Mouse (Mus musculus) heart, embryonic 14.5 days (tissue): ENCODE data around the gene Mettl1. TPM values are rescaled to one million over a fixed set of nuclear protein-coding genes. Genes with fewer than 3 reads are reported as not detected.

Source experiments
- ATAC-seq: fragments of 200-750 bp; cut with Nextera tagmentation; 2 replicates; pipeline ENCODE4 v1.8.0; 2017; ENCODE audit warnings: low read depth, moderate TSS enrichment; ENCODE audit not compliant: insufficient number of reproducible peaks, insufficient read depth, low FRiP score
- H3K27ac ChIP-seq, 2 experiments: fragments of 200-500 bp in 1 of 2; fragments of 300-500 bp in 1 of 2; sonication (generic) in 1 of 2; replicated peaks in 1 of 2; 2 replicates each; pipeline ENCODE4 v1.5.1; 2012 to 2014; ENCODE audit warnings: low read depth in 2 of 2, low read length in 2 of 2, control low read depth in 1 of 2, mild to moderate bottlenecking in 1 of 2, mixed read lengths in 1 of 2; ENCODE audit not compliant: control insufficient read depth in 1 of 2, insufficient read depth in 1 of 2
- H3K27me3 ChIP-seq: fragments of 300-500 bp; sonication (generic); 2 replicates; pipeline ENCODE4 v1.6.1; 2014; ENCODE audit warnings: mild to moderate bottlenecking, low read length, control low read depth; ENCODE audit not compliant: control insufficient read depth, insufficient read depth
- H3K36me3 ChIP-seq: fragments of 300-500 bp; sonication (generic); 2 replicates; pipeline ENCODE4 v1.6.1; 2014; ENCODE audit warnings: mild to moderate bottlenecking, control low read depth, low read length, mixed read lengths; ENCODE audit not compliant: control insufficient read depth, insufficient read depth
- H3K4me1 ChIP-seq, 2 experiments: fragments of 200-500 bp in 1 of 2; fragments of 300-500 bp in 1 of 2; sonication (generic) in 1 of 2; 2 replicates each; pipeline ENCODE4 v1.6.1; 2012 to 2014; ENCODE audit warnings: low read length in 2 of 2, control low read depth in 1 of 2, mixed read lengths in 1 of 2; ENCODE audit not compliant: control insufficient read depth in 2 of 2, insufficient read depth in 2 of 2
- H3K4me2 ChIP-seq: fragments of 300-500 bp; sonication (generic); 2 replicates; pipeline ENCODE4 v1.6.1; 2014; ENCODE audit warnings: mild to moderate bottlenecking, low read length
- H3K4me3 ChIP-seq, 2 experiments: fragments of 200-500 bp in 1 of 2; fragments of 300-500 bp in 1 of 2; sonication (generic) in 1 of 2; 2 replicates each; pipeline ENCODE4 v1.5.1; 2012 to 2014; ENCODE audit warnings: low read length in 2 of 2, mild to moderate bottlenecking in 2 of 2, control low read depth in 1 of 2, low read depth in 1 of 2, moderate library complexity in 1 of 2; ENCODE audit not compliant: control insufficient read depth in 1 of 2, insufficient read depth in 1 of 2
- H3K9ac ChIP-seq: fragments of 300-500 bp; sonication (generic); 2 replicates; pipeline ENCODE4 v1.6.1; 2014; ENCODE audit warnings: mild to moderate bottlenecking, low read length
- H3K9me3 ChIP-seq: fragments of 300-500 bp; sonication (generic); 2 replicates; pipeline ENCODE4 v1.6.1; 2016; ENCODE audit warnings: low read length, control low read depth; ENCODE audit not compliant: control insufficient read depth
- WGBS: fragments of 180-500 bp; shearing (Covaris S2); extraction: QIAGEN DNeasy Blood & Tissue Kit; methylation state at CpG from one replicate; pipeline ENCODE4 v1.1.7; 2014; 5-methylcytosine and 5-hydroxymethylcytosine counted together
- polyA plus RNA-seq: library from polyadenylated mRNA; unstranded; fragments of >200 nt; fragmentation: Nextera tagmentation; extraction: Ambion mirVana; gene quantifications from 2 replicates; pipeline ENCODE4 v1.2.1, GENCODE M21; 2014

Mettl1 gene
- polyA plus RNA-seq, 1 experiment from 2014 or later: 36.3 TPM

DNA sequence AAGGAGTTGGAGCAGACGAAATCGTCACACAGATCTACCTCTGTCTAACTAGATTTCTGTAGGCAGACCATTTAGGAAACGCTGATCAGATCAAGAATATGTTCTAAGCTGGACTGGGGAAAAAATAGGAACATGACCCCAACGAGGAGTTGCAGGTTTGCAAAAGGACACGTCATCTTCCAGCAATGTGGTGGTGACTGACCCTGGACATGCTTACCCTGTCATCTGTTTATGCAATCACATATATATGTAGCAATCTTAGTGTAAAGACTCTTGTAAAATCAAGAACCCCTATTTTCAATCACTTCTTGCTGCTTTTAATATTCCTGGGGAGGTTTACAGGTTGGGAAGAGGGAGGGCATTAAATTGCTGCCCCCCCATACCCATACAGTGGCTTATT lies 21.3 kb downstream of the Mettl1 start:
- H3K9me3 ChIP-seq: no peaks in the 10 kb centered on the region
- peak overlapping the region; percentile 67 for H3K4me2 ChIP-seq
- peaks cover 11 to 34% of the 10 kb centered on the region in 2 experiments for H3K4me1 ChIP-seq
- ATAC-seq: no peak
- peak overlapping the region in 1 of 2 experiments; percentile 87; a peak in 1 of 4 replicates for H3K4me3 ChIP-seq
- 69% methylated on average over 5 of the region's 5 CpGs for WGBS
- H3K9ac ChIP-seq: no peak overlapping the region; the same call in 1 of the 2 replicates
- peaks cover 31% of the 10 kb centered on the region for H3K36me3 ChIP-seq
- peaks cover 34% of the 10 kb centered on the region for H3K27me3 ChIP-seq
- H3K27ac ChIP-seq: no peak overlapping the region

DNA sequence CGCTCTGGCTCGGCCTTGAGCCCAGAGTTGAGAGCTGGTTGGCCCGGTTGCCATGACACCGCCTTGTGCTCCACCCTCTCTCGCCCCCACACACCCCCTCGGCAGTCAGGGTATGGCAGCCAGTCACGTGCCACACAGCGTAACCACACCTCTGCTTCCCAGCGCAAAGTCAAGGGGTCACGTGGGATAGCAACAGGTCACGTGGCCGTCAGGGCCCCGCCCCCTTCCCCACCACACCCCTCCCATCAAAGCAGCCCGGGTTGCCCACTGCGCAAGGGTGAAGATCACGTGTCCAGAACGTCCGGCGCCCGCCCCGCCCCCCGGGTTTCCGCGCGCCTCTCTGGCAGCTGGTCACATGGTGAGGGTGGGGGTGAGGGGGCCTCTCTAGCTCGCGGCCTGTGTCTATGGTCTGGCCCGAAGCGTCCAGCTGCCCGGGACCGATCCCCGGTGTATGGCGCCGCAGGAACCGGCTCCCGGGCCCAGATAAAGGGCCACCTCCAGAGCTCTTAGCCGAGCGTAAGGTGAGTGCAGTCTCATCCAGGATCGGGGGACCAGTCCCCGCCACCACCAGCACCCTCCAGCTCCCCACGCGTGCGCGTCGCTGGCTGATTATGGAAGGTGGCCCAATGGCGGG lies 22.1 kb downstream of the Mettl1 start, which contains the start of gene Cdk4:
TSS of gene Cdk4 (plus strand) at position 296 of the 634 bp plus-strand sequence.
- H3K4me3 ChIP-seq: peak within 1 kb of the TSS; percentile 56 to 87
- peak; percentile 92 for ATAC-seq
- peak within 1 kb of the TSS; percentile 86 for H3K4me2 ChIP-seq
- peaks cover 10 to 34% of the 10 kb centered on the region in 2 experiments for H3K4me1 ChIP-seq
- H3K9ac ChIP-seq: peak within 1 kb of the TSS; percentile 97
- no peaks in the 10 kb centered on the region for H3K9me3 ChIP-seq
- peaks cover 27% of the 10 kb centered on the region for H3K27me3 ChIP-seq
- peak within 1 kb of the TSS; percentile 73 to 90 for H3K27ac ChIP-seq
- peaks cover 39% of the 10 kb centered on the region for H3K36me3 ChIP-seq
- under 1% methylated on average over 46 of the region's 46 CpGs for WGBS

DNA sequence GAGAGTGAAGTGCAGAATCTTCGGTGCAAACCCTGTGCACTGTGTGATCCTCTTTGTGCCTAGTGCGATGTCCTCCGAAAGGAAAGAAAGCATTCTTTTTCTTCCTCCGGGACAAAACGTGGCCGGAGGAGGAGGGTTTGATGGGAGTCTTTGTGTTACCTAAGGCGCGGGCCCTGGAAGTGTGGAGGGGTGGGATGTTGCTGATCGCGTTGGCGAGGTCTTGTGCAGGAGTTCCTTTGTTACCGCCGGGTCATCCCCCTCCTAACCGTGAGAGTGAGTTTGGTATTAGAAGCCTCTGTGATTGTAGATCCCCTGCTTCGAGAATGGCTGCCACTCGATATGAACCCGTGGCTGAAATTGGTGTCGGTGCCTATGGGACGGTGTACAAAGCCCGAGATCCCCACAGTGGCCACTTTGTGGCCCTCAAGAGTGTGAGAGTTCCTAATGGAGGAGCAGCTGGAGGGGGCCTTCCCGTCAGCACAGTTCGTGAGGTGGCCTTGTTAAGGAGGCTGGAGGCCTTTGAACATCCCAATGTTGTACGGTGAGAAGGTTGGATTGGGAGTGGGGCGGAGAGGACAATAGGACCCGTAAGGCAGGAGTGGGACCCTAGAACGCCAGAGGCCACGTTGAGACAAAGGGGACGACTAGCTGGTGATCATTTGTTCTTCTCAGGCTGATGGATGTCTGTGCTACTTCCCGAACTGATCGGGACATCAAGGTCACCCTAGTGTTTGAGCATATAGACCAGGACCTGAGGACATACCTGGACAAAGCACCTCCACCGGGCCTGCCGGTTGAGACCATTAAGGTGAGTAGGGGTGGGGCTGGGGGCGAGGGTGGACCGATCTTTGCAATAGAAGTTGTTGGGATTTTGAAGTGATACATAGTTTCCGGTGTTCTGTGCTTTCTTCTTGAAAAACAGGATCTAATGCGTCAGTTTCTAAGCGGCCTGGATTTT lies 23.0 kb downstream of the Mettl1 start:
- Histone ChIP-seq H3K27ac (peak overlapping the region; percentile 73 to 90), H3K4me3 (peak overlapping the region; percentile 56 to 87), H3K9me3 (no peaks in the 10 kb centered on the region), H3K4me1 (peaks cover 10 to 32% of the 10 kb centered on the region in 2 experiments), H3K27me3 (peaks cover 19% of the 10 kb centered on the region), H3K9ac (peak overlapping the region; percentile 97), H3K4me2 (peak overlapping the region; percentile 86), H3K36me3 (peaks cover 44% of the 10 kb centered on the region)
- 12% methylated on average over 37 of the region's 37 CpGs for WGBS
- peak; percentile 1; the same call in 1 of the 2 replicates for ATAC-seq

DNA sequence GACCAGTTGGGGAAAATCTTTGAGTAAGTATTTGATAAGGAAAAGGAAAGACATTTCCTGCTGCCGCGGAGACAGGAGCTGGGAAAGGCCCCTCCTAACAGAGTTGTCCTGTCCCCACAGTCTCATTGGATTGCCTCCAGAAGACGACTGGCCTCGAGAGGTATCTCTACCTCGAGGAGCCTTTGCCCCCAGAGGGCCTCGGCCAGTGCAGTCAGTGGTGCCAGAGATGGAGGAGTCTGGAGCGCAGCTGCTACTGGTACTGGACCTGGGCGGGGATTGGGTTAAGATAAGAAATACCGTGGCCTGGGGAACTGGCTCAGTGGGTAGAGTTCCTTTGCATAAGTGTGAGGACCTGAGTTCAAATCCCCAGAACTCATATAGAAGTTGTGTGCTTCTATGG lies 24.8 kb downstream of the Mettl1 start:
- Histone ChIP-seq H3K9me3 (no peaks in the 10 kb centered on the region), H3K4me2 (no peak overlapping the region), H3K4me1 (peaks cover 12 to 24% of the 10 kb centered on the region in 2 experiments), H3K27me3 (peaks cover 10% of the 10 kb centered on the region), H3K9ac (no peak overlapping the region), H3K27ac (0 out of 4 replicates have a peak overlapping the region, but pooled peaks of 1 of the 2 experiments have one; percentile 90), H3K36me3 (peaks cover 44% of the 10 kb centered on the region), H3K4me3 (no peak overlapping the region)
- 53% methylated on average over 9 of the region's 9 CpGs for WGBS
- ATAC-seq: no peak

DNA sequence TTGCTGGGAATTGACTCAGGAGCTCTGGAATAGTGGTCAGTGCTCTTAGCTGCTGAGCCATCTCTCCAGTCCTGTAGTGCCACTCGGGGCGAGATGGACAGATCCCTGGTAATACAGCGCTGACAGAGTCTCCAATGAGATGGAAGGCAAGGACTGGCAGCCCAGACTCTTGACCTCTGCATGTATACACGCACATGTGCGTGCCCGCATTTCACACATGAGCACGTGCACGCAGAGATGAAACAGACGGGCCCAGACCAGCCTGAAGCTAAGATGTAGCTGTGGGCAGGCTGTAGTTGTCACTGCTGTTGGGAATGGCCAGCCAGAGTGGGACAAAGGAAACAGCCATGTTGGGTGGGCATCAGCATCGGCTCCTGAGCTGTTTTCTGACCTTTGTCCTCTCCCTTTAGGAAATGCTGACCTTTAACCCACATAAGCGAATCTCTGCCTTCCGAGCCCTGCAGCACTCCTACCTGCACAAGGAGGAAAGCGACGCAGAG lies 25.4 kb downstream of the Mettl1 start:
- H3K36me3 ChIP-seq: peaks cover 44% of the 10 kb centered on the region
- H3K27ac ChIP-seq: no peak overlapping the region
- no peak overlapping the region for H3K4me3 ChIP-seq
- no peak overlapping the region for H3K4me2 ChIP-seq
- 93% methylated on average over 14 of the region's 14 CpGs for WGBS
- ATAC-seq: no peak
- peaks cover 4% of the 10 kb centered on the region for H3K27me3 ChIP-seq
- peaks cover 14 to 24% of the 10 kb centered on the region in 2 experiments for H3K4me1 ChIP-seq
- no peaks in the 10 kb centered on the region for H3K9me3 ChIP-seq
- no peak overlapping the region for H3K9ac ChIP-seq

DNA sequence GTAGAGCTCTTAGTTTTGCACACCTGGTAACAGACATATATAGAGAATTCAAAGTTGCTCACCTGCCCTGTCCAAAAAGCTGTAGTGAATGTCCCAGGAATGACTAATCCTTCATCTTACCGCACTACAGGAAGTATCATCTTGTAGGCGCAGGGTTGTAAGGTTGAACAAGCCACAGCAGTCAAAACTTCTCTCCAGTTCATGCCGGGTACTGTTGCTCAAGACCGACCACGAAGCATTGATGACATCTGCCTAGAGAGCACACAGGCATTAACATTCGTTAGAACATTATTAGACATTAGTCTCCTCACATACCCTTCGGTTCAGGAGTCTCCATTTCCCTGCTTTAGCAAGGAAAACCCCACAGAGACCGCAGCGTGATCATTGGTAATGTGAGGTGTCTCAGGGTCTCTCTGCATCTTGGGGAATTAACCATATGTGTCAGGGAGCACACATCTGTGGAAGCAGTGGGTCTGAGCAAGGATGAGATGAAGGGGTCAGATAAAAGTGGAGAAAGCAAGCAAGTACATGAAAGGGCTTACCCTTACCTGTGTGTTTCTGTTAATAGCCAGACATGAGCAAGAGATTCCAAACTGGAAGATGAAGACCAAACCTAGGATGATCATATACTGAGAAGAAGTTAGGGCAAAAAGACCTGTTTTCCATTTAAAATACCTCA lies 27.3 kb downstream of the Mettl1 start:
- H3K27ac ChIP-seq: no peak overlapping the region
- H3K9me3 ChIP-seq: no peaks in the 10 kb centered on the region
- no peak for ATAC-seq
- no peaks in the 10 kb centered on the region for H3K27me3 ChIP-seq
- 82% methylated on average over 9 of the region's 9 CpGs for WGBS
- peak overlapping the region in 1 of 2 experiments; percentile 61; a peak in 1 of 4 replicates for H3K4me3 ChIP-seq
- peaks cover 14 to 24% of the 10 kb centered on the region in 2 experiments for H3K4me1 ChIP-seq
- peak overlapping the region; percentile 79 for H3K9ac ChIP-seq
- peak overlapping the region; percentile 90 for H3K4me2 ChIP-seq
- H3K36me3 ChIP-seq: peaks cover 44% of the 10 kb centered on the region
